Mouse (Mus musculus) embryonic fibroblast, embryonic 13.5 days (primary cell): ENCODE data around the gene Tbce.

ENCODE experiments used
- CTCF ChIP-seq: IDR thresholded peaks from 2 replicates; pipeline ENCODE4 v1.5.1; 2011; ENCODE audit warnings: mild to moderate bottlenecking, control low read depth, low read length, moderate library complexity, borderline replicate concordance; ENCODE audit not compliant: insufficient read depth
- POLR2A ChIP-seq: IDR thresholded peaks from 2 replicates; pipeline ENCODE4 v1.6.1; 2011; ENCODE audit warnings: low read depth, mild to moderate bottlenecking, control low read depth, low read length, moderate library complexity

- no peak for TF ChIP-seq CTCF
- no peak for TF ChIP-seq POLR2A
Measured at GRCm38 (mm10) chr13:14069291-14069690, 29.9 kb upstream of the Tbce start.
